Mouse (Mus musculus): ENCODE measurements around the gene Olfr12. TPM values are rescaled to one million over a fixed set of nuclear protein-coding genes. Genes with fewer than 3 reads are reported as not detected.

The Olfr12 gene
- not detected in 2 replicates for polyA plus RNA-seq (2012; rRNA removed)

DNA sequence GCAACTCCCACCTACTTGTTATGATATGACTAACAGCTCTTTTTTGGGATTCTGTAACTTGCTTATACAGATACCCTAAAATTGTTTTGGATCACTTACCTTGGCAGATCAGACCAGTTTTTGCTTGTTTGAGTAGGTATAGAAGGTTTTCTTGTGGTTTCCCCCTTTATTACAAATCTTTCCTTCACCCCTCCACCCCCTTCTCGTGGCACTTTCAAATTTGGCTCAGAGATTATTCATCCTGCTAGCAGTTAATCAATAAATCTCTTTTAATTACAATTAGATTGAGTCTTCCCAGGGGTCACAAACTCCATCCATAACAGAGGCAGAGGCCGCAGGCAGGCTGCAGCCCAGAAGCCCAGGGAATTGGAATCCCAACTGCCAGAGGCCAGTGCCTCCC is at the start of gene Olfr12:
TSS of gene Olfr12 (plus strand) at position 301 of the 400 bp plus-strand sequence.

DNA sequence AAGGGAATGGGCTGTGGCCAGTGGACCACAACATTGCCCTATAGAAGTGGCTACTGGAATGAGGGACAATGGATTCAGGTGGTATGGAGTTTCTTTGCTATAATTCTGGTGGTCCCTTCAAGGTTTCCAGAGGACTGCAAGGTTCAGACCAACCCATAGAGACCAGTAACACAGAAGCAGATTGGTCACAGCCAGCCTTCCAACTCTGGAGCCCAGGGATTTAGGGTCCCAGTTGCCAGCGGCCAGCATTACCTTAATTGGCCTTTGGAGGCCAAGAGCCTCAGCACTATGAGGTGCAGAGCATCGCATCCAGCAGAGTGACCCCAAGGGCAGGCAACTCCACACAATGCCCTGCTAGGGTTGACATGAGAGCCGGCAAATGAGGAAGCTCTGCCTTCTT is 46.6 kb upstream of the Olfr12 start, which contains the start of gene Olfr1413:
TSS of gene Olfr1413 (plus strand) at position 301 of the 400 bp plus-strand sequence.

DNA sequence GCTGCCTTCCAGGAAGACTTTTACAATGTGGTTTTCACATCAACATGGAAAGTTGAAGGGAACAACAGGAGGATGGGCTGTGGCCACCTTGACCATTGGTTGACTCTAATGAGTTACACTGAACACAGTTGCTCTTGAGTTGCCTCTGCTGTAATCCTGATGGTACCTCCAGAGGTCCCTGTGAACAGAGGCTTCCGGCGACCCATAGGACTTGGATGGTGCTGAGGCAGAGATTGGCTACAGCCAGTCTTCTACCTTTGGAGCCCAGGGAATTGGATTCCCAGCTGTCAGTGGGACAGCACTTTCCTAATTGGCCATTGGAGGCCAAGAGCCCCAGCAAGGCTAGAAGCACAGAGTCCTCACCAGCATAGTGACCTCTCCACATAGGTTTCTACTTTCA is 32.1 kb upstream of the Olfr12 start, which contains the start of gene Olfr1412:
TSS of gene Olfr1412 (plus strand) at position 301 of the 400 bp plus-strand sequence.

DNA sequence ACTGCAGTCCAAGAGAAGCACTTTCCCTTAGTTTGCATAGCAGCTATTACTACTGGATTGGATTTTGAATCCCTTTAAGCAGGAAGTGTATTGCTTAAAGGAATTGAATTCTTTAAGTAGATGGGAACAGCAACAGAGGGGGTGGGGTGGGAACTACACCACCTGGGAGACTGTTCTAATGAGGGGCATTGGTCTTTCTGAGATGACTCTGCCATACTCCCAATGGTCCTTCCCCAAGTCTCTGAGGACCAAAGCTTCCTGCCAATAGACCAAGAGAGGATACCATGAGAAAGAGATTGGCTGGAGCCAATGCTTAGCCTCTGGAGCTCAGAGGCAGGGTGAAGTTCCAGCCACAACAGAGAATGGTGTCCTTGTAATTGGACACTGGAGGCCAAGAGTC is 23.5 kb upstream of the Olfr12 start, which contains the start of gene Olfr1411:
TSS of gene Olfr1411 (plus strand) at position 301 of the 400 bp plus-strand sequence.

DNA sequence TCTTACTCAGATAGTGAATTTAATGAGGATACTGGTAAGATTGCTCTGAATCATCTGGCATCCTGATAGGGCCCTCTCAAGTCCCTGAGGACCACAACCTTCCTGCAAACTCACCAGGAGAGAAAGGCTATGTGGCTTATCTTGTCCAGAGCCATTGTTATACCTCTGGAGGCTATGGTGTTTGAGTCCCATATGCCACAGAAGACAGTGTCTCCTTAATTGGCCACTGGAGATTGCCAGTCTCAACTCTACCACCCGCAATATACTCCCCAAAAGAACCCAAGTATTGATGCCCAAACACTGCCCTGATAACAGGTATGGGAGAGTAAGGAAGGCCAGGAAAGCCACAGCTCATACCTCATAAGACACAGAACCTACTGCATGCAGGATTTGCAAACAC is 12.1 kb upstream of the Olfr12 start, which contains the start of gene Olfr1410:
TSS of gene Olfr1410 (plus strand) at position 301 of the 400 bp plus-strand sequence.

DNA sequence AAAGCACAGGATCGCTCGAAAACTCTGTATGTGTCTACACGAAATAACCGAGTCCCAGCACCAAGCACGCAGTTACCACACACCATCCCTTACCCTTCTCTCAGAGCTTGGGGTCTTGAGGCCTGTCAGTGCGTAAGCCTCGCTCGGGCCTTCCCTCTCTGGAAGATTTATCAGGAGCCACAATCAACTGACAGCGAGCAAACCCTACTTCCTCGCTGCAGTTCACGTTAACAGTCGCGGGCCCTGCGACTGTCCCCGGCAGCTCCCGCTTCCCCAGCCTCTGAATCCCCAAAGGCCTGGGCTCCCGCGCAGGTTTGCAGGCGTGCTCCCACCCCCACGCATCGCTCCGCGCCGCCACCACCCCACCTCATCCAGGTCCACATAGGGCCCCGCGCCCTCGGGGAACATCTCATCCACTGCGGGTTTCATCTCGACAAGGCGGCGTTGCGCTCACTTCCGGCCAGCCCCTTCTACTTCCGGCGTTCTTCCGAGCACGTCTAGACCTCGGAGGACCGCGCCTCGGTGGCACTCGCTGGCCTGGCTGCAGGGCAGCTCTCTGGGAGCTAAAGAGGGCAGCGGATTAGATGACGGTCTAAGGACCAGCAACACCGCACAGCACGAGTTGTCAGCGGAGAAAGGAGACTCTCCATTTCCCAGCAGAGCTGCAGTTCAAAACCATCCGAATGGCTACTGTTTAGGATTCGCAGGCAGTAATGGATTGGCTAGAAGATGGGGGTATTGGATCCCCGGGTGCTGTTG is 24.1 kb downstream of the Olfr12 start, which contains the start of gene Cops9:
TSS of gene Cops9 (minus strand) at position 472 of the 759 bp plus-strand sequence.

DNA sequence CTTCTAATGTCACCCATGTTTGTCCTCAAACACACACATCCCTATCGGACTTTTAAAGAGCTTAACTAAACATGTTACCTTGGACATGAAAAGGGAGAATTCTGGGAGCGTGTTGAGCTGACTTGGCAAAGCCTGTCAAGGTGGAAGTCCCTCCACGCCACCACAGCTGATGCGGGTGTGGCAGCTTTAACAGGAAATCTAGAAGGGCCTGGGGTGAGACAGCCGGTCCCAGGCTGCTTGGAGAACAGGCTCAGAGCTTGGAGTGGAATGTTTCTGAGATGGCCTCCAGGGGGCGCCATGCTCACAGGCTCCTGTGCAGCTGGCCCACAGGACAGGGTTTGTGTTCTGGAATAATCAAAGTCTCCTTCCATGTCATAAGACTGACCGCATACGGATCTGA is 31.1 kb downstream of the Olfr12 start, which contains the start of gene Otos:
TSS of gene Otos (minus strand) at position 169 of the 400 bp plus-strand sequence.

Other genes with a start within 250 kb of the Olfr12 start
- 108 and 135 TPM in 2 replicates for gene Ndufa10, start 143.9 kb upstream of the Olfr12 start, polyA plus RNA-seq (2012; rRNA removed)
- not detected in 2 replicates for gene Olfr1416, start 132.7 kb upstream of the Olfr12 start, polyA plus RNA-seq (2012; rRNA removed)
- not detected in 2 replicates for gene Olfr1415, start 121.7 kb upstream of the Olfr12 start, polyA plus RNA-seq (2012; rRNA removed)
- not detected in 2 replicates for gene Olfr1414, start 99.1 kb upstream of the Olfr12 start, polyA plus RNA-seq (2012; rRNA removed)
- gene Olfr1413, start 46.5 kb upstream of the Olfr12 start, polyA plus RNA-seq (2012; rRNA removed), result not detected in 2 replicates
- gene Olfr1412, start 32.0 kb upstream of the Olfr12 start, polyA plus RNA-seq (2012; rRNA removed), result not detected in 2 replicates
- not detected in 2 replicates for gene Olfr1411, start 23.4 kb upstream of the Olfr12 start, polyA plus RNA-seq (2012; rRNA removed)
- gene Olfr1410, start 12.0 kb upstream of the Olfr12 start, polyA plus RNA-seq (2012; rRNA removed), result not detected in 2 replicates
- gene Cops9, start 24.2 kb downstream of the Olfr12 start, polyA plus RNA-seq (2012; rRNA removed), result 38.1 and 77.4 TPM in 2 replicates
- gene Otos, start 31.1 kb downstream of the Olfr12 start, polyA plus RNA-seq (2012; rRNA removed), result 0.31 TPM in 1 of 2 replicates, not detected in the other
- gene Gpc1, start 213.9 kb downstream of the Olfr12 start, polyA plus RNA-seq (2012; rRNA removed), result 99.9 and 114 TPM in 2 replicates

Data from ovary, adult 2 months (tissue).